ENCODE assay signal across 9 mouse cellular contexts in genomic region chr9:41028470-41028869, GRCm38 (mm10). TPM values are rescaled to one million over a fixed set of nuclear protein-coding genes. Genes with fewer than 3 reads are reported as not detected.
DNase-seq lines count a peak whose midpoint lies in the region; ATAC-seq and TF ChIP-seq lines count a peak whose summit lies in the region.
"Had no signal": no experiment of that assay in that cellular context is flagged by ENCODE, and none has a peak within 500 bp of the region (broad histone marks: within the 10 kb centered on the region; RNA-seq: fewer than 3 reads in every experiment).

No protein-coding gene starts in this region.

- H3K4me2 ChIP-seq in midbrain, embryonic 13.5 days (replicated peaks): no peak overlapping the region
- H3K4me2 ChIP-seq: heart, embryonic 13.5 days had no signal

- TF ChIP-seq CTCF in lung, adult 2 months (IDR thresholded peaks at IDR 0.05; ENCODE audit: insufficient read depth, low read length): peak; percentile 54

- no peaks in the 10 kb centered on the region for H3K27me3 ChIP-seq in midbrain, embryonic 10.5 days (ENCODE audit: low read depth, poor library complexity, severe bottlenecking)
- H3K27me3 ChIP-seq in midbrain, embryonic 13.5 days: no peaks in the 10 kb centered on the region
- no peaks in the 10 kb centered on the region for H3K27me3 ChIP-seq in splenic B cell, adult 2 months (ENCODE audit: control insufficient read depth, insufficient read depth, low read length, poor library complexity, severe bottlenecking)
- H3K27me3 ChIP-seq: heart, embryonic 13.5 days had no signal

- no peak for ATAC-seq in midbrain, embryonic 13.5 days
- ATAC-seq in hematopoietic stem cell, adult 5-6 weeks (replicated peaks in 1 of 2; ENCODE audit: insufficient read depth in 1 of 2, low FRiP score in 2 of 2, low TSS enrichment in 1 of 2, low read depth in 1 of 2, poor library complexity in 2 of 2, severe bottlenecking in 2 of 2): 0 out of 4 replicates have a peak, but pooled peaks have one; percentile 25 to 32

- no peak overlapping the region for H3K9ac ChIP-seq in midbrain, embryonic 13.5 days (replicated peaks)
- H3K9ac ChIP-seq: heart, embryonic 13.5 days had no signal

- peaks cover 12% of the 10 kb centered on the region for H3K4me1 ChIP-seq in midbrain, embryonic 10.5 days
- peaks cover 20% of the 10 kb centered on the region for H3K4me1 ChIP-seq in midbrain, embryonic 13.5 days (replicated peaks)
- no peaks in the 10 kb centered on the region for H3K4me1 ChIP-seq in lung, adult 2 months (ENCODE audit: control insufficient read depth, insufficient read depth, low read length)

- no peak for TF ChIP-seq POLR2A in lung, adult 2 months (IDR thresholded peaks at IDR 0.05; ENCODE audit: borderline replicate concordance, extremely low read depth, low read depth, low read length)

- DNase-seq in adrenal gland, adult 18-20 months (ENCODE audit: low spot score in 2 of 2): peak; percentile 14 to 39
- DNase-seq in adrenal gland, postnatal 4 days (ENCODE audit: low spot score in 2 of 2): no peak
- DNase-seq in midbrain, embryonic 10.5 days (ENCODE audit: low spot score): peak; percentile 57
- DNase-seq in c-Kit-positive CD71-positive TER-119-negative erythroid progenitor cells, embryonic 14.5 days (ENCODE audit: low read depth): peak; percentile 37
- DNase-seq in lung, adult 2 months: peak; percentile 23
- peak; percentile 49 for DNase-seq in splenic B cell, adult 2 months (ENCODE audit: low read depth, low spot score)

- H3K9me3 ChIP-seq in midbrain, embryonic 10.5 days (replicated peaks): no peaks in the 10 kb centered on the region
- H3K9me3 ChIP-seq in midbrain, embryonic 13.5 days: no peaks in the 10 kb centered on the region
- H3K9me3 ChIP-seq: heart, embryonic 13.5 days had no signal

- no peak overlapping the region; the same call in 1 of the 2 replicates for H3K27ac ChIP-seq in midbrain, embryonic 10.5 days (replicated peaks)
- no peak overlapping the region for H3K27ac ChIP-seq in midbrain, embryonic 13.5 days
- H3K27ac ChIP-seq: heart, embryonic 13.5 days had no signal

- 46% methylated on average over 5 of the region's 5 CpGs for WGBS in midbrain, embryonic 10.5 days
- WGBS in midbrain, embryonic 13.5 days: 40% methylated on average over 5 of the region's 5 CpGs
- WGBS in lung, adult 2 months: 41% methylated on average over 5 of the region's 5 CpGs

- no peaks in the 10 kb centered on the region; the same call in 1 of the 2 replicates for H3K36me3 ChIP-seq in midbrain, embryonic 10.5 days
- H3K36me3 ChIP-seq in midbrain, embryonic 13.5 days: peaks cover 4% of the 10 kb centered on the region
- H3K36me3 ChIP-seq in splenic B cell, adult 2 months (ENCODE audit: control insufficient read depth, insufficient read depth, low read length, poor library complexity, severe bottlenecking): no peaks in the 10 kb centered on the region

- no peak overlapping the region for H3K4me3 ChIP-seq in midbrain, embryonic 10.5 days
- H3K4me3 ChIP-seq in midbrain, embryonic 13.5 days (replicated peaks): no peak overlapping the region
- H3K4me3 ChIP-seq in lung, adult 2 months (replicated peaks; ENCODE audit: extremely low read depth, low read depth, low read length): no peak overlapping the region
- H3K4me3 ChIP-seq: heart, embryonic 13.5 days had no signal

RNA-seq across cellular contexts. Expression of gene Crtam, which starts 24.0 kb away (rescaled TPM):
- under 1 TPM in 1 of 2 experiments, not detected in 1; 0.17 TPM for total RNA-seq in adrenal gland, adult 18-20 months (2021)
- total RNA-seq in adrenal gland, postnatal 4 days (2021): under 1 TPM; 0.53 to 0.54 TPM
- not detected in 2 replicates for polyA plus RNA-seq in midbrain, embryonic 10.5 days (2016; fragmentation: Nextera tagmentation; extraction: Ambion mirVana)
- polyA plus RNA-seq in midbrain, embryonic 13.5 days (2015; fragmentation: Nextera tagmentation; extraction: Ambion mirVana): 0.04 and 0.19 TPM in 2 replicates
- total RNA-seq in hematopoietic stem cell, adult 5-6 weeks (2017): 0.13 TPM in 1 of 2 replicates, not detected in the other
- 0.12 and 0.18 TPM in 2 replicates for polyA plus RNA-seq in lung, adult 2 months (2012; rRNA removed)
- polyA plus RNA-seq: heart, embryonic 13.5 days had no signal

Comparison
In these comparisons a context has a peak if more than half of its experiments do, and no peak if none do; other contexts are left out.
1. DNase-seq: peak in adrenal gland, adult 18-20 months (2 of 2), midbrain, embryonic 10.5 days (single experiment), c-Kit-positive CD71-positive TER-119-negative erythroid progenitor cells, embryonic 14.5 days (single experiment), lung, adult 2 months (single experiment) and splenic B cell, adult 2 months (single experiment); none in adrenal gland, postnatal 4 days (0 of 2).